Mouse (Mus musculus) erythroblast, embryonic 14.5 days (primary cell): ENCODE results near the gene Rbms3.

ENCODE experiments used
- GATA1 ChIP-seq: IDR thresholded peaks from 2 replicates; pipeline ENCODE4 v1.6.1; 2012; ENCODE audit warnings: low read length, inconsistent platforms, mixed read lengths
- TAL1 ChIP-seq: IDR thresholded peaks from 3 replicates; pipeline ENCODE4 v1.6.1; 2012; ENCODE audit warnings: low read length, inconsistent platforms, mixed read lengths

DNA sequence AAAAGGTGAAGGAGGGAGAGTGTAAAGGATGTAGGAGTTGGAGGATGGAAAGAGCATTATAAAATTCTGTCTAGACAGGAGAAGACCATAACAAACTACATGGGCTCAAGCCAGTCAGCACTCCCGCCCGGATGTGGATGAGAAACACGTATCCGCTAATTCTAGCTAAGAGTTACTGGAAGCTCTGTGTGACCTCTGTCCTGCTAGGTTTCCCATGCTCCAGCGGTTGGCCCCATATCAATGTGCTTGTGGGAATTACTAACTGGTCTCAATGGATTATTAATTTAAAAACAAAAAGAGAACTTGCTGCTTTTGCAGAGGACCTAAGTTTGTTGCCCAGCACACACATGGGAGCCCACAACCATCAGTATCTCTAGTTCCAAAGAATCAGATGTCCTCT lies 1071.9 kb downstream of the Rbms3 start:
- TF ChIP-seq GATA1 (no peak), TAL1 (no peak)
